Mouse (Mus musculus) ES-E14 (cell line): Measurements from ENCODE around the gene Smndc1. TPM values are rescaled to one million over a fixed set of nuclear protein-coding genes. Genes with fewer than 3 reads are reported as not detected.

ENCODE experiments used
- DNase-seq: peaks from one replicate; pipeline ENCODE4 v3.0.0-alpha.2; 2013; ENCODE audit warnings: low read depth, low spot score
- H3K27ac ChIP-seq: 2 replicates; pipeline ENCODE4 v1.5.1; 2012; ENCODE audit warnings: low read depth, mild to moderate bottlenecking, low read length, moderate library complexity, mixed read lengths; ENCODE audit not compliant: poor library complexity, insufficient read depth, severe bottlenecking
- H3K36me3 ChIP-seq: 2 replicates; pipeline ENCODE4 v1.6.1; 2012; ENCODE audit warnings: mild to moderate bottlenecking, low read length, moderate library complexity, mixed read lengths; ENCODE audit not compliant: control insufficient read depth, poor library complexity, insufficient read depth, severe bottlenecking
- H3K4me1 ChIP-seq, 2 experiments: fragments of 150-350 bp in 1 of 2; sonication (generic) in 1 of 2; 2 replicates each; pipeline ENCODE4 v1.6.1; 2012; ENCODE audit warnings: low read length in 2 of 2, mild to moderate bottlenecking in 1 of 2, mixed read lengths in 1 of 2; ENCODE audit not compliant: control insufficient read depth in 2 of 2, insufficient read depth in 2 of 2, poor library complexity in 1 of 2
- H3K4me3 ChIP-seq, 2 experiments: fragments of 150-350 bp in 1 of 2; sonication (generic) in 1 of 2; 2 replicates each; pipeline ENCODE4 v1.5.1; 2012; ENCODE audit warnings: low read length in 2 of 2, low read depth in 1 of 2, mild to moderate bottlenecking in 1 of 2, mixed read lengths in 1 of 2; ENCODE audit not compliant: insufficient read depth in 1 of 2, poor library complexity in 1 of 2, severe bottlenecking in 1 of 2
- H3K9ac ChIP-seq: 2 replicates; pipeline ENCODE4 v1.6.1; 2012; ENCODE audit warnings: low read depth, mild to moderate bottlenecking, low read length, mixed read lengths; ENCODE audit not compliant: poor library complexity, insufficient read depth, severe bottlenecking
- H3K9me3 ChIP-seq: fragments of 150-350 bp; sonication (generic); 2 replicates; pipeline ENCODE4 v1.6.1; 2012; ENCODE audit warnings: low read depth, mild to moderate bottlenecking, low read length; ENCODE audit not compliant: control insufficient read depth, insufficient read depth
- CHD2 ChIP-seq: IDR thresholded peaks from 2 replicates; pipeline ENCODE4 v1.6.1; 2014; ENCODE audit warnings: mild to moderate bottlenecking, low read depth, low read length, inconsistent platforms
- HCFC1 ChIP-seq: IDR thresholded peaks from 2 replicates; pipeline ENCODE4 v1.6.1; 2012; ENCODE audit warnings: low read length, inconsistent platforms, borderline replicate concordance; ENCODE audit not compliant: insufficient read depth
- MAFK ChIP-seq: IDR thresholded peaks from 2 replicates; pipeline ENCODE4 v1.6.1; 2014; ENCODE audit warnings: mild to moderate bottlenecking, low read depth, low read length, inconsistent platforms; ENCODE audit not compliant: insufficient read depth
- ZC3H11A ChIP-seq: IDR thresholded peaks from 2 replicates; pipeline ENCODE4 v1.6.1; 2012; ENCODE audit warnings: low read depth, mild to moderate bottlenecking, inconsistent platforms, low read length, borderline replicate concordance
- ZNF384 ChIP-seq: IDR thresholded peaks from 2 replicates; pipeline ENCODE4 v1.6.1; 2012; ENCODE audit warnings: low read depth, low read length, inconsistent platforms
- in situ Hi-C, 2 experiments: fragments of 600-800 bp; cut with MboI; formaldehyde crosslinking; loops; one replicate each; pipeline ENCODE4 v1.15.1; 2025; ENCODE audit warnings: low sequenced_read_pairs in 2 of 2, inconsistent platforms in 1 of 2; ENCODE audit not compliant: unreplicated experiment in 2 of 2
- total RNA-seq: library from RNA; depleted of rRNA; stranded (reverse); fragments of 300-350 nt; gene quantifications from 2 replicates; pipeline ENCODE4 v1.2.3, GENCODE M21; 2012

Smndc1 gene
- total RNA-seq, 1 experiment = 37.4 TPM

GRCm38 (mm10) chr19:53409663-53410307 is 19.4 kb upstream of the Smndc1 start:
- H3K4me3 ChIP-seq = no peak overlapping the region
- DNase-seq = no peak
- peak overlapping the region; percentile 30; the same call in 1 of the 2 replicates for H3K9ac ChIP-seq
- H3K4me1 ChIP-seq = peaks cover 10 to 39% of the 10 kb centered on the region in 2 experiments
- TF ChIP-seq ZC3H11A (no peak), CHD2 (no peak), HCFC1 (no peak), MAFK (no peak), ZNF384 (no peak)
- H3K9me3 ChIP-seq = no peaks in the 10 kb centered on the region
- H3K27ac ChIP-seq = peak overlapping the region; percentile 38; the same call in 1 of the 2 replicates
- H3K36me3 ChIP-seq = no peaks in the 10 kb centered on the region
- in situ Hi-C loops = loop anchor here in 1 of 2 experiments (10.0 kb wide), 1 partner anchor 165 kb away; no protein-coding TSS in a partner anchor

- peaks cover 6 to 33% of the 10 kb centered on the region in 2 experiments for H3K4me1 ChIP-seq
- no peak for DNase-seq
These were observed 18.0 kb upstream of the Smndc1 start for GRCm38 (mm10) chr19:53408398-53408797.

GRCm38 (mm10) chr19:53407350-53407749 is 17.0 kb upstream of the Smndc1 start:
- H3K4me3 ChIP-seq = no peak overlapping the region
- H3K9ac ChIP-seq = no peak overlapping the region
- H3K4me1 ChIP-seq = peaks cover 6 to 27% of the 10 kb centered on the region in 2 experiments
- in situ Hi-C loops = loop anchor here in 1 of 2 experiments (10.0 kb wide), 1 partner anchor 167 kb away; no protein-coding TSS in a partner anchor
- no peaks in the 10 kb centered on the region for H3K36me3 ChIP-seq
- TF ChIP-seq MAFK (no peak), ZC3H11A (no peak)
- no peak for DNase-seq
- no peak overlapping the region for H3K27ac ChIP-seq
- H3K9me3 ChIP-seq = no peaks in the 10 kb centered on the region

More at GRCm38 (mm10) chr19:53408398-53408797, 18.0 kb upstream of the Smndc1 start:
- Histone ChIP-seq H3K36me3 (no peaks in the 10 kb centered on the region), H3K27ac (no peak overlapping the region), H3K4me3 (no peak overlapping the region), H3K9me3 (no peaks in the 10 kb centered on the region), H3K9ac (no peak overlapping the region)
- in situ Hi-C loops = loop anchor here in 1 of 2 experiments (10.0 kb wide), 1 partner anchor 166 kb away; no protein-coding TSS in a partner anchor
- TF ChIP-seq ZNF384 (no peak), HCFC1 (no peak), ZC3H11A (no peak), MAFK (no peak), CHD2 (no peak)

GRCm38 (mm10) chr19:53405810-53406209 is 15.4 kb upstream of the Smndc1 start:
- no peak for DNase-seq
- H3K9ac ChIP-seq = no peak overlapping the region
- in situ Hi-C loops = loop anchor here in 1 of 2 experiments (10.0 kb wide), 1 partner anchor 169 kb away; no protein-coding TSS in a partner anchor
- no peak overlapping the region for H3K4me3 ChIP-seq
- H3K27ac ChIP-seq = no peak overlapping the region
- peaks cover 5 to 13% of the 10 kb centered on the region in 2 experiments for H3K4me1 ChIP-seq
- no peak for TF ChIP-seq CHD2
- no peak for TF ChIP-seq HCFC1
- TF ChIP-seq ZC3H11A = no peak
- no peak for TF ChIP-seq ZNF384
- no peak for TF ChIP-seq MAFK
- no peaks in the 10 kb centered on the region for H3K9me3 ChIP-seq
- H3K36me3 ChIP-seq = no peaks in the 10 kb centered on the region
